ENCODE assay signal across 8 mouse cellular contexts in genomic region chr1:33756258-33757032, GRCm38 (mm10). TPM values are rescaled to one million over a fixed set of nuclear protein-coding genes. Genes with fewer than 3 reads are reported as not detected.
DNase-seq lines count a peak whose midpoint lies in the region; ATAC-seq and TF ChIP-seq lines count a peak whose summit lies in the region.

No protein-coding gene starts in this region.

- H3K9me3 ChIP-seq in heart, embryonic 11.5 days (replicated peaks; ENCODE audit: control insufficient read depth, low read length), result no peaks in the 10 kb centered on the region
- no peaks in the 10 kb centered on the region for H3K9me3 ChIP-seq in ES-Bruce4 (replicated peaks; ENCODE audit: control insufficient read depth, insufficient read depth, low read length, poor library complexity, severe bottlenecking)
- no peaks in the 10 kb centered on the region for H3K9me3 ChIP-seq in limb, embryonic 15.5 days
- H3K9me3 ChIP-seq in stomach, postnatal 0 days (ENCODE audit: control insufficient read depth, low read length), result no peaks in the 10 kb centered on the region

- intact Hi-C loops in heart, postnatal 36 days (cut with DNase I), result loop anchor here (5.0 to 10.0 kb wide), 2 partner anchors 56 to 208 kb away; partner anchors contain the start of gene Zfp451

- ATAC-seq in heart, embryonic 11.5 days (replicated peaks; ENCODE audit: insufficient number of reproducible peaks, low FRiP score, low TSS enrichment), result no peak
- ATAC-seq in erythroid progenitor cell, adult 5-6 weeks (replicated peaks; ENCODE audit: low FRiP score, poor library complexity, severe bottlenecking), result peak; percentile 42
- no peak for ATAC-seq in limb, embryonic 15.5 days (ENCODE audit: insufficient number of reproducible peaks, low FRiP score, low TSS enrichment, low read depth)
- ATAC-seq in stomach, postnatal 0 days (ENCODE audit: low FRiP score, low TSS enrichment), result no peak; the same call in 1 of the 2 replicates
- no peak for ATAC-seq in activated CD4-positive, CD25-positive, alpha-beta regulatory T cell, adult 4 months

- DNase-seq in heart, postnatal 36 days, result no peak
- no peak for DNase-seq in stomach, postnatal 0 days (ENCODE audit: low spot score)
- DNase-seq in right cerebral cortex, postnatal 14 days, result no peak

- 28% methylated on average over 18 of the region's 18 CpGs for WGBS in heart, embryonic 11.5 days (ENCODE audit: insufficient replicate concordance)
- WGBS in limb, embryonic 15.5 days, result 20% methylated on average over 18 of the region's 18 CpGs
- WGBS in stomach, postnatal 0 days, result 15% methylated on average over 18 of the region's 18 CpGs

- H3K4me1 ChIP-seq in heart, embryonic 11.5 days (ENCODE audit: control insufficient read depth, insufficient read depth, low read length), result peaks cover 8% of the 10 kb centered on the region
- H3K4me1 ChIP-seq in ES-Bruce4 (ENCODE audit: control insufficient read depth, insufficient read depth, low read length), result peaks cover 2% of the 10 kb centered on the region
- H3K4me1 ChIP-seq in limb, embryonic 15.5 days, result peaks cover 24% of the 10 kb centered on the region
- H3K4me1 ChIP-seq in stomach, postnatal 0 days (replicated peaks; ENCODE audit: control insufficient read depth, insufficient read depth), result no peaks in the 10 kb centered on the region

- H3K9ac ChIP-seq in heart, embryonic 11.5 days (ENCODE audit: low read depth, low read length), result peak overlapping the region; percentile 93
- peak overlapping the region; percentile 68; the same call in 1 of the 2 replicates for H3K9ac ChIP-seq in ES-Bruce4 (ENCODE audit: low read depth, poor library complexity, severe bottlenecking)
- H3K9ac ChIP-seq in limb, embryonic 15.5 days, result no peak overlapping the region
- peak overlapping the region; percentile 80; the same call in 1 of the 2 replicates for H3K9ac ChIP-seq in stomach, postnatal 0 days (ENCODE audit: low read length)

- H3K4me2 ChIP-seq in heart, embryonic 11.5 days, result peak overlapping the region; percentile 79
- peak overlapping the region; percentile 83 for H3K4me2 ChIP-seq in limb, embryonic 15.5 days
- H3K4me2 ChIP-seq in stomach, postnatal 0 days (replicated peaks; ENCODE audit: low read depth), result peak overlapping the region; percentile 95

- no peak for TF ChIP-seq CTCF in ES-Bruce4 (IDR thresholded peaks at IDR 0.05; ENCODE audit: low read depth, low read length)
- TF ChIP-seq CTCF in stomach, postnatal 0 days (IDR thresholded peaks at IDR 0.05; ENCODE audit: low read depth), result no peak

- no peaks in the 10 kb centered on the region; the same call in 1 of the 2 replicates for H3K36me3 ChIP-seq in heart, embryonic 11.5 days (ENCODE audit: control insufficient read depth, insufficient read depth, low read length)
- no peaks in the 10 kb centered on the region for H3K36me3 ChIP-seq in ES-Bruce4 (ENCODE audit: control insufficient read depth, insufficient read depth, low read length, poor library complexity, severe bottlenecking)
- peaks cover 9% of the 10 kb centered on the region; the same call in 1 of the 2 replicates for H3K36me3 ChIP-seq in limb, embryonic 15.5 days
- H3K36me3 ChIP-seq in stomach, postnatal 0 days (ENCODE audit: control insufficient read depth, insufficient read depth, low read length), result no peaks in the 10 kb centered on the region

- no peaks in the 10 kb centered on the region for H3K27me3 ChIP-seq in heart, embryonic 11.5 days (ENCODE audit: control insufficient read depth, insufficient read depth, low read length)
- H3K27me3 ChIP-seq in ES-Bruce4 (ENCODE audit: control insufficient read depth, insufficient read depth, low read length, poor library complexity, severe bottlenecking), result no peaks in the 10 kb centered on the region
- H3K27me3 ChIP-seq in limb, embryonic 15.5 days, result no peaks in the 10 kb centered on the region
- no peaks in the 10 kb centered on the region for H3K27me3 ChIP-seq in stomach, postnatal 0 days (ENCODE audit: control insufficient read depth, insufficient read depth, low read length)

- H3K4me3 ChIP-seq in heart, embryonic 11.5 days (ENCODE audit: low read depth, low read length), result peak overlapping the region; percentile 81
- H3K4me3 ChIP-seq in ES-Bruce4 (ENCODE audit: low read depth, low read length), result peak overlapping the region; percentile 65; the same call in 1 of the 2 replicates
- peak overlapping the region; percentile 80 for H3K4me3 ChIP-seq in limb, embryonic 15.5 days
- peak overlapping the region; percentile 81 for H3K4me3 ChIP-seq in stomach, postnatal 0 days (ENCODE audit: low read depth, low read length)

- TF ChIP-seq EP300 in ES-Bruce4 (IDR thresholded peaks at IDR 0.05; ENCODE audit: insufficient read depth, low read depth, low read length), result no peak
- TF ChIP-seq EP300 in stomach, postnatal 0 days (optimal IDR thresholded peaks at IDR 0.05), result no peak

- TF ChIP-seq POLR2A in ES-Bruce4 (IDR thresholded peaks at IDR 0.05; ENCODE audit: insufficient read depth, low read length), result no peak

- H3K27ac ChIP-seq in heart, embryonic 11.5 days (ENCODE audit: low read depth, low read length), result no peak overlapping the region; the same call in 1 of the 2 replicates
- no peak overlapping the region for H3K27ac ChIP-seq in ES-Bruce4 (ENCODE audit: insufficient read depth, low read length)
- H3K27ac ChIP-seq in limb, embryonic 15.5 days, result no peak overlapping the region
- H3K27ac ChIP-seq in stomach, postnatal 0 days (replicated peaks), result peak overlapping the region; percentile 25; the same call in 1 of the 2 replicates

RNA-seq across cellular contexts. Expression of gene Bag2, which starts 1.1 kb away (rescaled TPM):
- polyA plus RNA-seq in heart, embryonic 11.5 days (2014; fragmentation: Nextera tagmentation; extraction: Ambion mirVana), result 96.4 and 99.9 TPM in 2 replicates
- total RNA-seq in heart, postnatal 36 days (2021), result 10 to 100 TPM; 32.7 to 33.2 TPM
- polyA plus RNA-seq in ES-Bruce4 (2011; ENCODE audit: insufficient read depth, insufficient read length, low read depth, missing spikeins), result 14.6 and 17.1 TPM in 2 replicates
- total RNA-seq in erythroid progenitor cell, adult 5-6 weeks (2015; ENCODE audit: low replicate concordance), result 25.9 and 37.7 TPM in 2 replicates
- 33.9 and 59.6 TPM in 2 replicates for total RNA-seq in erythroid progenitor cell, adult 5-6 weeks (2017; ENCODE audit: low replicate concordance)
- 51.4 and 68.0 TPM in 2 replicates for polyA plus RNA-seq in limb, embryonic 15.5 days (2015; fragmentation: Nextera tagmentation; extraction: Ambion mirVana)
- 52.0 and 52.5 TPM in 2 replicates for polyA plus RNA-seq in stomach, postnatal 0 days (2015; fragmentation: Nextera tagmentation; extraction: Ambion mirVana)
- 1 to 10 TPM; 1.7 to 4.7 TPM for polyA plus RNA-seq in activated CD4-positive, CD25-positive, alpha-beta regulatory T cell, adult 4 months (2017; shearing (Covaris generic))

RNA-seq across cellular contexts. Expression of gene Rab23, which starts 36.8 kb away (rescaled TPM):
- 14.2 and 14.4 TPM in 2 replicates for polyA plus RNA-seq in heart, embryonic 11.5 days (2014; fragmentation: Nextera tagmentation; extraction: Ambion mirVana)
- 1 to 10 TPM; 6.2 to 6.3 TPM for total RNA-seq in heart, postnatal 36 days (2021)
- 43.6 and 46.8 TPM in 2 replicates for polyA plus RNA-seq in ES-Bruce4 (2011; ENCODE audit: insufficient read depth, insufficient read length, low read depth, missing spikeins)
- 1.7 and 3.6 TPM in 2 replicates for total RNA-seq in erythroid progenitor cell, adult 5-6 weeks (2015; ENCODE audit: low replicate concordance)
- 4.0 and 8.9 TPM in 2 replicates for total RNA-seq in erythroid progenitor cell, adult 5-6 weeks (2017; ENCODE audit: low replicate concordance)
- 34.8 and 36.2 TPM in 2 replicates for polyA plus RNA-seq in limb, embryonic 15.5 days (2015; fragmentation: Nextera tagmentation; extraction: Ambion mirVana)
- polyA plus RNA-seq in stomach, postnatal 0 days (2015; fragmentation: Nextera tagmentation; extraction: Ambion mirVana), result 14.9 and 17.0 TPM in 2 replicates
- polyA plus RNA-seq in activated CD4-positive, CD25-positive, alpha-beta regulatory T cell, adult 4 months (2017; shearing (Covaris generic)), result 1 to 10 TPM; 7.0 to 7.3 TPM

RNA-seq across cellular contexts. Expression of gene Zfp451, which starts 58.0 kb away (rescaled TPM):
- polyA plus RNA-seq in heart, embryonic 11.5 days (2014; fragmentation: Nextera tagmentation; extraction: Ambion mirVana), result 20.5 and 26.9 TPM in 2 replicates
- 10 to 100 TPM; 13.5 to 16.2 TPM for total RNA-seq in heart, postnatal 36 days (2021)
- polyA plus RNA-seq in ES-Bruce4 (2011; ENCODE audit: insufficient read depth, insufficient read length, low read depth, missing spikeins), result 72.4 and 73.2 TPM in 2 replicates
- total RNA-seq in erythroid progenitor cell, adult 5-6 weeks (2015; ENCODE audit: low replicate concordance), result 31.4 and 34.2 TPM in 2 replicates
- total RNA-seq in erythroid progenitor cell, adult 5-6 weeks (2017; ENCODE audit: low replicate concordance), result 22.2 and 22.7 TPM in 2 replicates
- 25.1 and 25.6 TPM in 2 replicates for polyA plus RNA-seq in limb, embryonic 15.5 days (2015; fragmentation: Nextera tagmentation; extraction: Ambion mirVana)
- 7.1 and 7.6 TPM in 2 replicates for polyA plus RNA-seq in stomach, postnatal 0 days (2015; fragmentation: Nextera tagmentation; extraction: Ambion mirVana)
- 10 to 100 TPM; 11.4 to 16.8 TPM for polyA plus RNA-seq in activated CD4-positive, CD25-positive, alpha-beta regulatory T cell, adult 4 months (2017; shearing (Covaris generic))
